Mouse (Mus musculus) embryonic facial prominence, embryonic 11.5 days (tissue): ENCODE measurements at regions not wholly inside any gene's neighbourhood (a gene's known extent, or its start where the extent isn't known, plus 50 kb on each side); places are given as distances from the start of the nearest gene placed in this dataset.

Experiments used
- ATAC-seq: fragments of 200-750 bp; cut with Nextera tagmentation; replicated peaks from 2 replicates; pipeline ENCODE4 v1.8.0; 2017; ENCODE audit warnings: low read depth; ENCODE audit not compliant: insufficient number of reproducible peaks, low FRiP score, low TSS enrichment
- DNase-seq: peaks from one replicate; pipeline ENCODE4 v3.0.0-alpha.2; 2015; ENCODE audit warnings: low spot score
- H3K27ac ChIP-seq: fragments of 300-500 bp; sonication (generic); replicated peaks from 2 replicates; pipeline ENCODE4 v1.5.1; 2014; ENCODE audit warnings: mild to moderate bottlenecking, low read depth, low read length, control low read depth
- H3K27me3 ChIP-seq: fragments of 300-500 bp; sonication (generic); 2 replicates; pipeline ENCODE4 v1.6.1; 2014; ENCODE audit warnings: mild to moderate bottlenecking, low read length, moderate library complexity, mixed read lengths; ENCODE audit not compliant: control insufficient read depth, insufficient read depth
- H3K36me3 ChIP-seq: fragments of 300-500 bp; sonication (generic); replicated peaks from 2 replicates; pipeline ENCODE4 v1.6.1; 2014; ENCODE audit warnings: low read depth, mild to moderate bottlenecking, low read length, moderate library complexity, mixed read lengths; ENCODE audit not compliant: control insufficient read depth, insufficient read depth
- H3K4me1 ChIP-seq: fragments of 300-500 bp; sonication (generic); 2 replicates; pipeline ENCODE4 v1.6.1; 2014; ENCODE audit warnings: low read length, mixed read lengths; ENCODE audit not compliant: control insufficient read depth, insufficient read depth
- H3K4me2 ChIP-seq: fragments of 300-500 bp; sonication (generic); 2 replicates; pipeline ENCODE4 v1.6.1; 2014; ENCODE audit warnings: low read depth, mild to moderate bottlenecking, control low read depth, low read length, moderate library complexity
- H3K4me3 ChIP-seq: fragments of 300-500 bp; sonication (generic); 2 replicates; pipeline ENCODE4 v1.5.1; 2014; ENCODE audit warnings: low read depth, low read length, control low read depth
- H3K9ac ChIP-seq: fragments of 300-500 bp; sonication (generic); replicated peaks from 2 replicates; pipeline ENCODE4 v1.6.1; 2014; ENCODE audit warnings: mild to moderate bottlenecking, control low read depth, low read length
- H3K9me3 ChIP-seq: fragments of 300-500 bp; sonication (generic); replicated peaks from 2 replicates; pipeline ENCODE4 v1.6.1; 2016; ENCODE audit warnings: mild to moderate bottlenecking, low read length, inconsistent platforms, mixed read lengths; ENCODE audit not compliant: control insufficient read depth
- WGBS: fragments of 180-500 bp; shearing (Covaris S2); extraction: QIAGEN DNeasy Blood & Tissue Kit; methylation state at CpG from one replicate; pipeline ENCODE4 v1.1.7; 2014; 5-methylcytosine and 5-hydroxymethylcytosine counted together

- DNase-seq (peak; percentile 47), ATAC-seq (no peak)
- 31% methylated on average over 13 of the region's 13 CpGs for WGBS
- H3K36me3 ChIP-seq = no peaks in the 10 kb centered on the region
- no peaks in the 10 kb centered on the region for H3K27me3 ChIP-seq
- no peak overlapping the region for H3K27ac ChIP-seq
- no peak overlapping the region for H3K4me2 ChIP-seq
- H3K4me1 ChIP-seq = no peaks in the 10 kb centered on the region
- H3K4me3 ChIP-seq = no peak overlapping the region
- H3K9ac ChIP-seq = no peak overlapping the region
- H3K9me3 ChIP-seq = no peaks in the 10 kb centered on the region
Observed at GRCm38 (mm10) chr2:128324256-128325096, 198.6 kb downstream of the Bcl2l11 start.

- DNase-seq = no peak
- no peaks in the 10 kb centered on the region for H3K27me3 ChIP-seq
- H3K27ac ChIP-seq = no peak overlapping the region
- H3K9me3 ChIP-seq = no peaks in the 10 kb centered on the region
- H3K4me3 ChIP-seq = no peak overlapping the region
- H3K9ac ChIP-seq = no peak overlapping the region
- no peak overlapping the region for H3K4me2 ChIP-seq
- 77% methylated on average over 4 of the region's 4 CpGs for WGBS
- no peak for ATAC-seq
- H3K4me1 ChIP-seq = no peaks in the 10 kb centered on the region
- no peaks in the 10 kb centered on the region for H3K36me3 ChIP-seq
Observed at GRCm38 (mm10) chr2:128325097-128325421, 199.2 kb downstream of the Bcl2l11 start.

DNA sequence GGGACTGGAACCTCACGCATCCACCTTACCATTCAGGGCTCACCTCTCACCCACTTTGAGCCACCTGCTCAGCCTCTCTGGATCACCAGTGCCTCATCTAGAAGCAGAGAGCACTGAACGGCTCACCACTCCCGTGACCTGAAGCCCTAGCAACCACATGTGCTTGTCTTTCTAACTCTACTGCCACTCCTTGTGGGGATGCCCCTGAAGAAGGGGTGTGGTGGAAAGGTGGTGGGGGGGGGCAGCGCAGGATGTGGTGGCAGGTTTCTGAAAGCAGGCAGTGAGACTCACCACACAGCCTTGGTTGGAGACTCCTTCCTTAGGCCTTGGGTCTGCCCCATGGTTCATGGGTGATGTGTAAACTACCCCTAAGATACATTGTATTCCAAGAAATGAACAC lies 199.6 kb downstream of the Bcl2l11 start:
- DNase-seq = no peak
- H3K4me1 ChIP-seq = no peaks in the 10 kb centered on the region
- H3K9me3 ChIP-seq = no peaks in the 10 kb centered on the region
- no peak for ATAC-seq
- no peak overlapping the region for H3K9ac ChIP-seq
- no peak overlapping the region for H3K4me3 ChIP-seq
- 92% methylated on average over 4 of the region's 4 CpGs for WGBS
- no peak overlapping the region for H3K4me2 ChIP-seq
- no peak overlapping the region for H3K27ac ChIP-seq
- no peaks in the 10 kb centered on the region for H3K36me3 ChIP-seq
- H3K27me3 ChIP-seq = no peaks in the 10 kb centered on the region

DNA sequence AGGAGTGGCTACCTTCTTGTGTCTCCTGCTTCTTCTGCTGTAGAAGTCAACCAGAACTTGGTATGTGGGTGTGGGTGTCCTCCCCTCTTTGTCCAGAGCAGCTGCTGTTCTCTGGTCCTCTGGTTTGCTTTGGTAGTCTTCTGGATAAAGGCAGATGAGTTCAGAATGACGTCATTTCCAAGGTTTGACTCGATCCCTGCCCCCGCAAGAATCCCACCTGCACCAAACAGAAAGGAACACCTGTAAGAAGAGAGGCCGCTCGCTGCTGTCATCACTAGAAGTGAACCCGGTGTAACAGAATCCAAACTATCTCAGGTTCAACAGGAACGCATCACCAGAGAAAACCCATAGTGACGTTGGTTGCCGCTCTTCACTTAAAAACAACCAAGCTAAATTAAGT lies 205.0 kb downstream of the Bcl2l11 start:
- H3K36me3 ChIP-seq = no peaks in the 10 kb centered on the region
- H3K27ac ChIP-seq = no peak overlapping the region
- 83% methylated on average over 9 of the region's 9 CpGs for WGBS
- DNase-seq = no peak
- H3K4me1 ChIP-seq = peaks cover 10% of the 10 kb centered on the region; the same call in 1 of the 2 replicates
- H3K9me3 ChIP-seq = no peaks in the 10 kb centered on the region
- no peak for ATAC-seq
- H3K4me2 ChIP-seq = no peak overlapping the region
- no peak overlapping the region for H3K9ac ChIP-seq
- no peaks in the 10 kb centered on the region for H3K27me3 ChIP-seq
- H3K4me3 ChIP-seq = no peak overlapping the region

DNA sequence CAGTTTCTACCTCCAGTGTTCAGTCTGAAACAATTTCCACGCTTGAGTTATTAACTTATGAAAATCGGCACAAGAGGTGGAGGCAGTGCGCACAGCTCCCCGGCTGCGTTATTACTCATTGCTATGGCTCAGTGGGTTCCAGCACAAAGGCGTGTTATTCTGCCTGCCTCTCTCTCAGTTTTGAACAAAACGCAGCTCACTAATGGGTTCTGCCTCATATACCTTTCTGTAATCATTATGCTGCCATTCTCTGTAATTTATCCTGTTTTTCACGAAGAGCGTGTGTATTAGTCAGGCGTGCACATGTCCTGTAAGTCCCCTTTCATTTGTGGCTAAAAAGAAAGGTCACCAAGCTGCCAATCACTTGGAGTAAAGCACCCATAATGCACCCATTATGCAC lies 205.4 kb downstream of the Bcl2l11 start:
- Histone ChIP-seq H3K27me3 (no peaks in the 10 kb centered on the region), H3K4me3 (no peak overlapping the region), H3K4me1 (peaks cover 10% of the 10 kb centered on the region; the same call in 1 of the 2 replicates), H3K36me3 (no peaks in the 10 kb centered on the region), H3K27ac (no peak overlapping the region), H3K9ac (no peak overlapping the region), H3K4me2 (no peak overlapping the region), H3K9me3 (no peaks in the 10 kb centered on the region)
- ATAC-seq (no peak), DNase-seq (no peak)
- 69% methylated on average over 10 of the region's 10 CpGs for WGBS

DNA sequence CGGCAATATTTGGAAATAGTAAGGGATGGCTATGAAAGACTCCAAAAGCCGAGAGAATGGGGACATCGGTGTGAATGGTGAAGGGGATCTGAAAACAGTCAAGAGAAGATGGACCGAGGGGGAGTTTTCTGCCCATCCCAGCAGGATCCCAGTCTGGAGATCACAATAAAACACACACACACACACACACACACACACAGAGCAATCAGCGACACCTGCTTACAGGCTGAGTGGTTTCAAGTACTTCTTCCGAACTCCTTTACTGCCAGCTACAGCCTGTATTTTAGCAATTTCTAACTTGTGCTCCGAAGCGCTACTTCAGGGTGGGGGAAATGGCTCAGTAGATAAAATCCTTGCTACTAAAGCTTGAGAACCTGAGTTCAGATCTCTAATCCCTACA lies 205.8 kb downstream of the Bcl2l11 start:
- ATAC-seq (0 out of 2 replicates have a peak, but pooled peaks have one; percentile 32), DNase-seq (no peak)
- H3K4me2 ChIP-seq = no peak overlapping the region
- H3K36me3 ChIP-seq = no peaks in the 10 kb centered on the region
- WGBS = 71% methylated on average over 8 of the region's 8 CpGs
- no peak overlapping the region for H3K27ac ChIP-seq
- no peaks in the 10 kb centered on the region for H3K27me3 ChIP-seq
- no peaks in the 10 kb centered on the region for H3K9me3 ChIP-seq
- no peak overlapping the region for H3K4me3 ChIP-seq
- H3K9ac ChIP-seq = no peak overlapping the region
- peaks cover 10% of the 10 kb centered on the region; the same call in 1 of the 2 replicates for H3K4me1 ChIP-seq

- Histone ChIP-seq H3K4me1 (peaks cover 10% of the 10 kb centered on the region; the same call in 1 of the 2 replicates), H3K4me3 (no peak overlapping the region), H3K9me3 (no peaks in the 10 kb centered on the region), H3K4me2 (no peak overlapping the region), H3K36me3 (no peaks in the 10 kb centered on the region), H3K27ac (no peak overlapping the region), H3K9ac (no peak overlapping the region), H3K27me3 (no peaks in the 10 kb centered on the region)
- DNase-seq (no peak), ATAC-seq (no peak)
- WGBS = 74% methylated on average over 10 of the region's 10 CpGs
Observed at GRCm38 (mm10) chr2:128333401-128334142, 207.7 kb downstream of the Bcl2l11 start.

DNA sequence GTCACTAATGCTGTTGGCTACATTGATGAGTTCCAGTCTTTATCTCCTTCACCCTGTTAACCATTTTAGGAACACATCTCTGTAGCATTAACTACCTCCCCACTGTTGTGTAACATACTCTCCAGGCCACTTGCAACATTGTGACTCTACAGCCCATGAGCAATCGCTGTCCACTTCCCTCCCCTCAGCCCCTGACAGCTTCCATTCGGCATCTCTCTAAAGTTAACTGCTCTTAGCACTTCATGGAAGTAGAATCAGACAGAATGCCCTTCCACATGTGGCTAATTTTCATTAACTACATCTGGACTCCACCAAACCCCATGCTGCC lies 208.3 kb downstream of the Bcl2l11 start:
- Histone ChIP-seq H3K9ac (no peak overlapping the region), H3K4me1 (peaks cover 10% of the 10 kb centered on the region; the same call in 1 of the 2 replicates), H3K36me3 (no peaks in the 10 kb centered on the region), H3K4me2 (no peak overlapping the region), H3K4me3 (no peak overlapping the region), H3K9me3 (no peaks in the 10 kb centered on the region), H3K27me3 (no peaks in the 10 kb centered on the region), H3K27ac (no peak overlapping the region)
- ATAC-seq = no peak
- DNase-seq = peak; percentile 39
- 53% methylated on average over 2 of the region's 2 CpGs for WGBS
